Mouse (Mus musculus) T-helper 1 cell (primary cell): Measurements from ENCODE around the gene Gm10073.

Source experiments
- in situ Hi-C: fragments of 300-600 bp; cut with MboI, MseI; formaldehyde crosslinking; loops from one replicate; pipeline ENCODE4 v1.15.1; 2025; ENCODE audit warnings: high pct_unique_total_duplicates

The Gm10073 gene

DNA sequence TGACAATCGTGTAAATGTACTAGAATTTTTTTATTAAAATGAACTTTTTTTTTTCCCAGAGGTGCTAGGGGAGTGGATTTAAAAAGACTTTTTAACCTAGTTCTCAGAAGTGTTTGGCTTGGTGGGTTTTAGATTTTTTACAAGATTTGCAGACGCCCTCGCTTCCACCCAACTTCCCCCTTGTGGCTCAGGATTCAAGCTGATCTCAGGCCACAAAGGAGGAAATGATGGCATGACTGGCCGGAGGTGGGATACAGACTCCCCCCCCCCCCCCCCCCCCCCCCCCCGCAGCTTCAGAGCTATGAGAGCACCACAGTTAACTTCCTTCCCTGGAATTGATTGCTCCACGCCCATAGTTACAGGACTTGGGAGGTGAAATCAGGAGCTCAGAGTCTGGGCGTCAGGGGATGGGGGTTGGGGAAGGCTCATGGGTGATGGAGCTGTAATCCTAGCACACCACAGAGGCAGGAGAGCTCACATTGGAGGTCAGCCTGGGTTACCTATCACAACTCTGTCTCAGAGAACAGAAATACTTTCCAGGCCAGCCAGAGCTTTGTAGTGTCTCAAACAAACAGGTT lies 17.1 kb downstream of the Gm10073 start:
- in situ Hi-C loops: no loop called here

DNA sequence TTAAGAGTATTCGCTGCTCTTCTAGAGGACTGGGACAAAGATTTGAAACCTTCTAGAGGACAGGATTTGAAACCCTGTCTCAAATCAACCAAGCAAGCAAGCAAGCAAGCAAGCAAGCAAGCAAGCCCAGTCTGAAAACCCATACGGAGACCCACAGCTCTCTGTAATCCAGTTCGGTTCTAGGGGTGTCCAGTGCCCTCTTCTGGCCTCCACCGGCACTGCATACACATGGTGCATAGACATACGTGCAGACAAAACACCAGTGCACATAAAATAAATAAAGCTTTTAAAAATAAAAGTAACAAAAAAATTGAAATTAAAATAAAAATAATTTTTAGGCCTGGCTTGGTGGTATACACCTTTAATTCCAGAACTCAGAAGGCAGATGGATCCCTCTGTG lies 19.2 kb downstream of the Gm10073 start:
- in situ Hi-C loops: no loop called here

DNA sequence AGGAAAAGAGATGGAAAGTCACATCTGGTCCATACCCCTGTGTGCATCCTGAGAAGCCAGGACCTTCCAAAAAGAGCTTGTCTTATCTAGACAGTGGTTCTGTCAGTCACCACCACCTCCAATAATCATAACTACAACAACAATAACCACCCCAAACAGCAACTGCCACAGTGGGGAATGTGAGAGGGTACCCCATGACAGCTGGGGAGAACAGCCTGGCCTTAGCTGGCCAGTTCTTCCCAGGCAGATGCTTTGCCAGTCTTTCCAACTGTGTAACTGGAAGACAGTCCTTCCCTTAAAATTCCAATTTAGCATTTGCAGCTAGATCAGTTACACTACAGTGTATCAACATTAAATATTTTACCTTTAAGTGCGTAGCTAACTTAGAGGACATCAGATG lies 22.4 kb downstream of the Gm10073 start:
- in situ Hi-C loops: no loop called here

DNA sequence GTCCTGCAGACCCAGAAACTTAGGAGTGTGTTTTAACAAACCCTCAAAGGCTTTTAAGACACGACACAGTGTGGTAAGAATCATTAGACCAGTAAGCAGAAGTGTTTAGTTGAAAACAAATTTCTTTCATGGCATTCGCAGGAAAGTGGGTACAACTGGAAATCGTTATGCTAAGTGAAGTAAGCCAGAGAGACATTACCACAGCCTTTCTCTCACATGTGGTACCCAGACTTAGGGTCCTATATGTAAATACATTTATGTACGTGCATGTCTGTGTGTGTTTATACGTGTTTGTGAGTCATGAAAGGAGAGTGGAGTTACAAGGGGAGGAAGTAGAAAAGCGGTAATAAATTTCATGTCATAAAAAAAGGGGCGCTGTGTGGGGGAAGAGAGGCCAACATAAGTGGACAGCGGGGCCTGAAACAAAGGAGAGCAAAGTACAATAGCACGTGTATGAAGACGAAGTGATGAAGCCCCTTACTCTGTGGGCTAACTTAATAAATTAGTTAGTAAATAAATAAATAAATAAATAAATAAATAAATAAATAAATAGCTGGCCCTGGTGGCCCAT lies 24.8 kb downstream of the Gm10073 start:
- in situ Hi-C loops: no loop called here

DNA sequence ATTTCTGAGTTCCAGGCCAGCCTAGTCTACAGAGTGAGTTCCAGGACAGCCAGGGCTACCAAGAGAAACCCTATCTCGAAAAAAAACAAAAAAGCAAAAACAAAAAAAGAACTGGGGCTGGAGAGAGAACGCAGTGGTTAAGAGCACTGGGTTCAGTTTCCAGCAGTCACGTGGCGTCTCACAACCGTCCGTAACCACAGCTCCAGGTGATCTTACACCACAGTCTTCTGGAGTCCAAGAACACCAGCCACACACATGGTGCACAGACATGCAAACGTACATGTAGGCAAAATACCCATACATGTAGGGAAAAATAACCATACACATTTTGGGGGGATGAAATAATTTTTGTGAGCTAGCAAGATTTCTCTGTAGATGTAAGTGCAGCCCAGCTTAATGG lies 26.5 kb downstream of the Gm10073 start:
- in situ Hi-C loops: no loop called here

DNA sequence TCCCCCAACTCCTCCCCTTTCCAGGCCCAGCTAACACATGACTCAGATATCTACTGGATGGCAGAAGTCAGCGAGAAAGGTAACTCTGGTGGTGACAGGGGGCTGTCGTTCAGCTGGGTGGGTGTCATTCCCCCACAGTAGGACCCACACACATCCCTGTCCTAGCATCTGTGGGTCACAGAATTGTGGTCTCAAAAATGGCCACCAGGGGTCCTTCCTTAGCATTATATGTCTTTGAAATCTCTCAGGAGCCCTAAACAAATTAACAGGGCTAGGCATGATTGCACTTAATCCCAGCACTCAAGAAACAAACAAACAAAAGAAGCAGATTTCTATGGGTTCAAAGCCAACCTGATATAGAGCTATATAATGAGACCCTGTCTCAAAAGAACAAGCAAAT lies 28.1 kb downstream of the Gm10073 start:
- in situ Hi-C loops: no loop called here

DNA sequence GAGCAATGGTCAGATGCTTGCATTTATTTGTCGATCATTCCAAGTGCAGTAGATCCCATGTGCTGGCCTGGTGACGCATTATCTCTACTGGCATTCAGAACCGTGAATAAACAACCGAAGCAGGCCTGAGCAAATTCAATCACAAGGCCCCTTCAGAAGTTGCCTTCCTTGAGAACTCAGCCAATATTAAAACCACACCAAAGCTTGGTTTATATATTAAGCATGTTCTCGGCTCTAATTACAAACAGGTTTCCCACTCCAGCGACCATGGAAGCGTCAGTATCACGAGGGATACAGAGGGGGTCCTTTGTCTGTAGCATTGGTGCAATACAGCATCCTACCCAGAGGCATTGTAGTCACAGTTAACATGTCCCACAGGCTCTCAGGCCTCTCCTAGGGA lies 30.2 kb downstream of the Gm10073 start:
- in situ Hi-C loops: loop anchor here (5.0 kb wide), 1 partner anchor 96 kb away; no protein-coding TSS in a partner anchor

DNA sequence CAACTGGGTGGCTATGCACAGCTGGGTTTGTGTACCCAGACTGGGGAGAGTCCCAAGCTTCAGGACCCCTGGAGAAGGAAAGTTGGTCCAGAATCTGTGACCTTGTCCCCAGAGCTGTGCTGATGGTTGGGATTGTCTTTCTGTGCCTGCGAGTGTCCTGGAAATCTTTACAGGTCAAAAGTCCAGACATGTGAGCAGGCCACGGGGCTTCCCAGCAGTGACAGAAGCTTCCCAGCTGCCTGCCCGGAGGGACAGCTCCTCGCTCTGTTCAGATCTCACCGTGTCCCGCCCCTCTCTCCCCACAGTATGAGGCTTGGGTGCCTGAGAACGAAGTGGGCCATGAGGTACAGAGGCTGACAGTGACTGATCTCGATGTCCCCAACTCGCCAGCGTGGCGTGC lies 32.3 kb downstream of the Gm10073 start:
- in situ Hi-C loops: loop anchor here (5.0 kb wide), 1 partner anchor 94 kb away; no protein-coding TSS in a partner anchor

DNA sequence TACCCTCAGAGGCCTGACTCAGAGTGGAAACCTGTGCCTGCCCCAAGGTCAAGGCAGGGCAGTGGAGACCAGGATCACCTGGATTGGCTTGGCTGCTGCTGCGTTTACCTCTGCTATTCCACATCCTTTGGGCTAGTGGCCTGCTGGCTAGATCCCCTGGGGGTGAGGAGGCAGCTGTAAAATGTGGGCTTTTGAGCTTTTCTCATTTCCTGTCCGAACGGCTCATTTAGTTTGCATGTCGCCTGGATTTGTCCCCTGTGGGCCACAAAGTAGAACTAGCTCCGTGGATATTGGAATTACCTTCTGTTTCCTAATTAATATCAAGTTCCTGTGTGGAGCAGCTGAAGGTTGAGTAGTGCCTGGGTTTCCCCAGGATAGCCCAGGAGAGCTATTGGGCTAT lies 34.1 kb downstream of the Gm10073 start:
- in situ Hi-C loops: loop anchor here (10.0 kb wide), 1 partner anchor 1984 kb away; no protein-coding TSS in a partner anchor

DNA sequence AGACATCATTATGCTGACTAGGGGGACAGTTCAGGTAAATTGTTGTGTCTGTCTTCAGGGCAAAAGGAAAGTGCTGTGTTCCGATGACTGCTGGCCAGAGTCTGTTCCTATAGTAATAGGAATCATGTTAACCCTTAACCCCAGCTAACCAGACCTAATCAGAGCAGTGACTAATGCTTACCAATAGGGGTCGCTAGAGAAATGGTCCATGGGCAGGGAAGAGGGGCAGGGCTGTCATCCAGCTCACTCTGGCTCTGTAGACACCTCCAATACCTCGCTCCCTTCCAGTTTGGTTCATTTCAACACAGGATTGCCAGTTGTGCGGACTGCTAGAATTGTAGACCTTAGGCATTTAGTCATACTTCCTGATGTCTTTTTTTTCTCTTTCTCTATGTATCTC lies 37.8 kb downstream of the Gm10073 start:
- in situ Hi-C loops: loop anchor here (10.0 kb wide), 1 partner anchor 1981 kb away; no protein-coding TSS in a partner anchor

DNA sequence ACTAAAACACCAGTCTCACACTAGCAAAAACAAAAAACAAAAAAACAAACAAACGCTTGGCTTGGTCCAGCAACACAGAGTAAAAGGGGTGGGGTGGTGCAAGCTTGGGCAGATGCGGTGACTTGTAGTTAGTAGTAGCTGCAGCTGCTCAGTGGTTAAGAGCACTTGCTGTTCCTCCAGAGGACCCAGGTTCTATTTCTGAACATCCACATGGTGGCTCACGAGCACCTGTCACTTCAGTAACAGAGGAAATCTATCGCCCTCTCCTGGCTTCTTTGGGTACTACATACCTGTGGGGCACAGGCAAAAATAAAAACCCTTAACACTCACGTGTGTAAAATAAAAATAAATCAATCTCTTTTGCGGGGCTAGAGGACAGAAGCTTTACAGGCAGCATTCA lies 38.8 kb downstream of the Gm10073 start:
- in situ Hi-C loops: loop anchor here (10.0 kb wide), 1 partner anchor 1980 kb away; no protein-coding TSS in a partner anchor

DNA sequence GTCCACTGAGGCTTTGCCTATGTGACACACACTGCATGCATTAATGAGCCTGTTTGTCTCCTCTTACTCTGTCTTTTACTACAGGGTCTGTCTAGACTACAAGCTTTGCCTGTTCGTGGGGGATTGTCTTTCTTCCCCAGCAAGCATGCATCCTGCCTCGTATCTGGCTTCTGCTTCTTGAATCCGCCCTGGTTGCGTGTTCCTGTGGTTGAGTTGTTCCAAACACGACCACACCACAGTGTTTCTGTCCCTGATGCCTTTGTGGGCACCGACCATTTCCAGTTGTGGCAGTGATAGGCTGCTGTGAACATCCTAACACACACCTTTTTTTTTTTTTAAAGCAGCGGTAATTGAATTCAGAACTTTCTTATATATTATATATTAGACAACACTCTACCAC lies 39.6 kb downstream of the Gm10073 start:
- in situ Hi-C loops: loop anchor here (10.0 kb wide), 1 partner anchor 1979 kb away; no protein-coding TSS in a partner anchor

DNA sequence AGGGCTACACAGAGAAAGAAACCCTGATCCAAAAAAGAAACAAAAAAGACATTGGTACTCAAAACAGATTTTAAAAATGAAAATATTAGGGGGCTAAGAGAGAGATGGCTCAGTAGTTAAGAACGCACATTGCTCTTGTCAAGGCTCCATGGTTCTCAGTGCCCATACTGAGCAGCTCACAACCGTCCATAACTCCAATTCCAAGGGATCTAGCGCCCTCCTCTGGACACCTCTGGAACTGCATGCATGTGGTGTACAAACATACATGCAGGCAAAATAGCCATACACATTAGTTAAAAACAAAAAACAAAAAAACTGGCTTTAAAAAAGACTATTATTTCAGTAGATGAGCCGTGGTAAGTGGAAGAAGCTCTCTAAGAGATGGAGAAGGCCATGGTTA lies 42.7 kb downstream of the Gm10073 start:
- in situ Hi-C loops: loop anchor here (10.0 kb wide), 1 partner anchor 1976 kb away; no protein-coding TSS in a partner anchor

DNA sequence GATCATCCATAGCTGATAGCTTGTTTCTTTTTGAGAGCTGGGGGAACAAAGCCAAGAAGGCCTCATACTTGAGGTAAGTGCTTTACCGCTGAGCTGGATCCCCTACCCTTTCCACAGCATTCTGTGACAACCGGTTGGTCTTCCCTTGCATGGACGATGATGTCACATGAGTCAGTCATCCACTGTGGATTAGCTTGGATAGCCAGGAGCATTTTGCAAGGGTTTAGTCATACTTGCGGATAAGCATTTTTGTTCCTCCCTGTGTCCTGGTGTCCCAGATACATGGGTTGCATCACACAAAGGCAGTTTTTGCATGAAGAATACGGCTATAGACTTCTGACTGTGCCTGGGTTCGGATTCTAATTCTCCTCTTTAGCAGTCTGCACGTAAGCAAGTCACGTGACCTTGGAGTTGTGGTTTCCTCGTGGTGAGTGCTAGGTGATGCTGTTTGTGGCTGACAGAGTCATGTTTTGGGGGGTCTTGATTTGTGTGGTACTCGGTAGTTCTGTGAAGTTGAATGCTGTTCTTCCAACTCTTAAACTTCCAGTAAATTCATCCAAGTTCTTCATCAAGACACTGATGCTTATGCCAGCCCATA lies 43.3 kb downstream of the Gm10073 start:
- in situ Hi-C loops: loop anchor here (5.0 to 10.0 kb wide), 2 partner anchors 113 to 1975 kb away; partner anchors contain the start of gene Zfp90

DNA sequence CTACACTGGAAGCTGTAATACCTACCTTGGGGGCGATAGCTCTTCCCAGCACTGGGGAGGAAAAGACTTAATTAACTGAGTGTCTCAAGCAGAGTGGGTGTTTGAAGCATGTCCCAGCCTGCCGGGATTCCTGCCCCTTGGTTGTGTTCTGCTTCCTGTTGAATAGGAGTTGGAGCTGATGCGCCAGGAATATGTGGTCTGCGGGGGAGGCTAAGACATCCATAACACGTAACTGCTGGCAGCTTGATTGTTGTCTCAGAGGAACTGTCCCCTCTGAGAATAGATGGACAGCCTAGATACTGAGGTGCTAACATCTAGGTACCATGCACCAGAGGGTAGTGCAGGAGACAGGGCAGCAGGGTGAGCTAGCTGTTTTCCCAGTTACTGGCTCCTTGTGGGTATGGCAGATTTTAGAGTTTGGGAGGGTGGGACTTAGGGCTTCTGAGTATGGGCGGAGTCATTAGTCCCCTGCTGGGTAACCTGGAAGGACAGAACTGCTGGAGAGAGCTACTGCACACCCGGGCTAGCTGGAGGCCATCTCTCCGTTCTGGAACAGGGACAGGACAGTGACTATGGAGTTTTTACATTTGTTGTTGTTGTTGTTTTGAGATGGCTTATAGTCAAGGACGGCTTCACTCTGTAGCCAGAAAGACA lies 44.5 kb downstream of the Gm10073 start:
- in situ Hi-C loops: loop anchor here (5.0 kb wide), 1 partner anchor 111 kb away; the partner anchor contains the start of gene Zfp90

DNA sequence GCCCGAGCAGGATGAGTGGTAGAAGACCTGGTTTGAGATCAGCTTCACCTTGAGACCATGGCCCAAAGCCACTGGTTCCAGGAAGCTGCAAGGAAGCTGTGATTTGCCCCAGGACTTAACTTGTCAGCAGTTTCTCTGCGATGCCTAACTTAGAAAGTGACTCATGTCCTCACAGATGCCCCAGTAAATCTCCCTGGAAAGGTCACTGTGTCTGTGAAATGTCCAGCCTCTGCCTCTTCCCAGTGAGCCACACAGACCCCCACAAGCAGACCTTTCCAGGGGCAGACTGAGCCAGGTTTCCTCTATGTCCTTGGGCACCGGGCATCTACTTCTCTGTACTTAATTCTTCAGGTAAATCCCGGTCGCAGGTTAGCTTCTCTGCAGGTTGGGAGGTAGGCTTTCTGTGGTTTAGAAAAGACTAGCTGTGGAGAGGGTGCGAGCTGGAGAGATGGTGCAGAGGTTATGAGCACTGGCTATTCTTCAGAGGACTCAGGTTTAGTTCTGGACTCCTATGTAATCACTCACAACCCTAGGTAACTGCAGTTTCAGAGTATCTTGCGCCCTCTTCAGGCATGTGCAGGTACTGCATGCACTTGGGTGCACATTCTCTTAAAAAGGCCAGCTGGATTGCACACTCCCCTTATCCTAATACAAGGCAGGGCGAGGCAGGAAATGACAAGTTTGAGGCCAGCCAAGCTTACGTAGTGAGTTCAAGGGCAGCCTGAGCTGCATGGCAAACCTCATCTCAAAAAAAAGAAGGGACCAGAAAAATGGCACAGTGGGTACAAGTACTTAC lies 45.8 kb downstream of the Gm10073 start:
- in situ Hi-C loops: loop anchor here (5.0 kb wide), 1 partner anchor 110 kb away; the partner anchor contains the start of gene Zfp90

DNA sequence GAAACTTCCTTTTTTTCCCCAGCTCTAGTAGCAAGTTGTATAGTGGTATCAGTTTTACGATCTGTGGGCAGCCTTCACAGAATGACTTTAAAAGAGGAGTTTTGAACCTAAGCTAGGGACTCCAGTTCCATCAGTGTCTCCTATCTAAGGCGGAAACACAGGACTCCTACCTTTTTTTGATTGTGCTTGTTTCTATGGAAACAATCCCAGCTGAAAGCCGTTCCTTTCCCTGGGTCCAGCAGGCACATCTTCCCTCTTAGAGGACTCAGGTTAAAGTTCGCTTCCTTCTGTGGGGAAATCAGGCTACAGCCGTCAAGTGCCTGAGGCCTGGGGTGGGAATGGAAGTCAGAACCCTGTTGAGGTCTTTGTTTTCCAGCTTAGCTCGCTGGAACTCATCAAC lies 46.5 kb downstream of the Gm10073 start:
- in situ Hi-C loops: loop anchor here (5.0 kb wide), 1 partner anchor 109 kb away; the partner anchor contains the start of gene Zfp90
